Mouse (Mus musculus) ES-Bruce4 (cell line): Measurements from ENCODE around the gene Neurl1a. TPM values are rescaled to one million over a fixed set of nuclear protein-coding genes. Genes with fewer than 3 reads are reported as not detected.

Source experiments
- H3K27ac ChIP-seq: 2 replicates; pipeline ENCODE4 v1.5.1; 2012; ENCODE audit warnings: low read length, inconsistent platforms; ENCODE audit not compliant: insufficient read depth
- H3K27me3 ChIP-seq: 2 replicates; pipeline ENCODE4 v1.6.1; 2012; ENCODE audit warnings: mild to moderate bottlenecking, low read length, inconsistent platforms; ENCODE audit not compliant: control insufficient read depth, poor library complexity, insufficient read depth, severe bottlenecking
- H3K36me3 ChIP-seq: 2 replicates; pipeline ENCODE4 v1.6.1; 2012; ENCODE audit warnings: inconsistent platforms, mild to moderate bottlenecking, low read length, moderate library complexity; ENCODE audit not compliant: control insufficient read depth, poor library complexity, insufficient read depth, severe bottlenecking
- H3K4me1 ChIP-seq: one replicate; pipeline ENCODE4 v1.8.1; 2011; ENCODE audit warnings: low read length; ENCODE audit not compliant: control insufficient read depth, insufficient read depth
- H3K4me3 ChIP-seq: 2 replicates; pipeline ENCODE4 v1.5.1; 2011; ENCODE audit warnings: low read depth, mild to moderate bottlenecking, low read length
- H3K9ac ChIP-seq: 2 replicates; pipeline ENCODE4 v1.6.1; 2012; ENCODE audit warnings: low read depth, mild to moderate bottlenecking, inconsistent platforms; ENCODE audit not compliant: poor library complexity, severe bottlenecking
- H3K9me3 ChIP-seq: replicated peaks from 2 replicates; pipeline ENCODE4 v1.6.1; 2012; ENCODE audit warnings: mild to moderate bottlenecking, low read length, inconsistent platforms; ENCODE audit not compliant: control insufficient read depth, poor library complexity, insufficient read depth, severe bottlenecking
- CTCF ChIP-seq: IDR thresholded peaks from one replicate; pipeline ENCODE4 v1.8.1; 2011; ENCODE audit warnings: low read depth, low read length
- EP300 ChIP-seq: IDR thresholded peaks from 2 replicates; pipeline ENCODE4 v1.6.1; 2011; ENCODE audit warnings: low read depth, low read length; ENCODE audit not compliant: insufficient read depth
- POLR2A ChIP-seq: IDR thresholded peaks from one replicate; pipeline ENCODE4 v1.8.1; 2011; ENCODE audit warnings: low read length; ENCODE audit not compliant: insufficient read depth
- polyA plus RNA-seq: library from polyadenylated mRNA; stranded (reverse); fragments of >200 nt; gene quantifications from 2 replicates; pipeline ENCODE4 v1.2.4, GENCODE M21; 2011; ENCODE audit warnings: low read depth; ENCODE audit not compliant: missing spikeins, insufficient read depth, insufficient read length

The Neurl1a gene
- polyA plus RNA-seq, 1 experiment: 8.1 TPM

DNA sequence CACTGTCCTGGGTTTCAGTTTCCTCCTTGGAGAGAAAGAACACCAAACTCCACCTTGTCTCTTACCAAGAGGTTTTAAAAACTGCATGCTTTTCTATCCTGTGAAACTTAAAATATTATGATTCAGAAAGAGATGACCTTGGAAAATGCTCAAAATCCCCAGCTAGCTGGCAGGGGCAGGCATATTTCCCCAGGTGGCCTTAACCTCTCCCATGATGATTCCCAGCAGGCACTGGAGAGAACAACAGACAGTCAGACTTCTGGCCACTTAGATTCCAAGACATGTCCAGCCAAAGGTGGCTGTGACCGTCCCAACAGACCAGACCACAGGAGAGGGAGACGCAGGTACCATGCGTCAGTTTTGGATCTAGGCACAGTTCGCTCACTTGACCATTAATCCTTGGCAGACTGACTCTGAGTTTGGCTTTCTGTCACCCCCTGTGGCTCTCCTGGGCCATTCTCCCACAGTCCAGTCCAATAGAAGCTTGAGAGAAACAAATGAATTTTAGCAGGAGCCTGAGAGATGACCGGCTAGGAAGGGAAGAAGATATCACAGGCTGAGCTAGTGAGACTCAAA is 125.6 kb downstream of the Neurl1a start:
- H3K27ac ChIP-seq: no peak overlapping the region
- TF ChIP-seq EP300 (no peak), CTCF (no peak), POLR2A (no peak)
- H3K9ac ChIP-seq: no peak overlapping the region
- no peaks in the 10 kb centered on the region for H3K9me3 ChIP-seq
- H3K4me1 ChIP-seq: no peaks in the 10 kb centered on the region
- H3K36me3 ChIP-seq: no peaks in the 10 kb centered on the region
- no peaks in the 10 kb centered on the region for H3K27me3 ChIP-seq
- H3K4me3 ChIP-seq: no peak overlapping the region

DNA sequence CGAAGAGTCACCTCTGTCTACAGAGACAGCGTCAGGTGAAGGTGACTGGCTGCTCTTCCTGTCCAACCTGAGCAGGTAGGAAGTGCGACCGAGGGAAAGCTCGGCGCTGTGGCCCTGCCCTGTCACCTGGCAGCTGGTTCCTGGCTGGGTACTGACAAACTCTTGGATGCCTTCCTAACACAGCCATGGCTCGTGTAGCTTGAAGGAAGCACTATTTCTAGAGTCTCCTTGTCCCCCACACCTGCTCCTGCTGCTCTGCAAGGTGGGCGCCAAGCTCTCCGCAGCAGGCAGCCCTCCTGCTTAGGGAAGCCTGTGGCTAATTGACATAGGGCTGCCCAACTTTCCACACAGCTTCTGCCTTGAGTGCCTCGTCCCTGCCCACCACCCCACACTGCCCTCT is 126.8 kb downstream of the Neurl1a start:
- Histone ChIP-seq H3K9me3 (no peaks in the 10 kb centered on the region), H3K36me3 (no peaks in the 10 kb centered on the region), H3K4me3 (no peak overlapping the region), H3K27ac (no peak overlapping the region), H3K4me1 (no peaks in the 10 kb centered on the region), H3K9ac (no peak overlapping the region), H3K27me3 (no peaks in the 10 kb centered on the region)
- TF ChIP-seq CTCF: no peak
- no peak for TF ChIP-seq EP300
- TF ChIP-seq POLR2A: no peak

DNA sequence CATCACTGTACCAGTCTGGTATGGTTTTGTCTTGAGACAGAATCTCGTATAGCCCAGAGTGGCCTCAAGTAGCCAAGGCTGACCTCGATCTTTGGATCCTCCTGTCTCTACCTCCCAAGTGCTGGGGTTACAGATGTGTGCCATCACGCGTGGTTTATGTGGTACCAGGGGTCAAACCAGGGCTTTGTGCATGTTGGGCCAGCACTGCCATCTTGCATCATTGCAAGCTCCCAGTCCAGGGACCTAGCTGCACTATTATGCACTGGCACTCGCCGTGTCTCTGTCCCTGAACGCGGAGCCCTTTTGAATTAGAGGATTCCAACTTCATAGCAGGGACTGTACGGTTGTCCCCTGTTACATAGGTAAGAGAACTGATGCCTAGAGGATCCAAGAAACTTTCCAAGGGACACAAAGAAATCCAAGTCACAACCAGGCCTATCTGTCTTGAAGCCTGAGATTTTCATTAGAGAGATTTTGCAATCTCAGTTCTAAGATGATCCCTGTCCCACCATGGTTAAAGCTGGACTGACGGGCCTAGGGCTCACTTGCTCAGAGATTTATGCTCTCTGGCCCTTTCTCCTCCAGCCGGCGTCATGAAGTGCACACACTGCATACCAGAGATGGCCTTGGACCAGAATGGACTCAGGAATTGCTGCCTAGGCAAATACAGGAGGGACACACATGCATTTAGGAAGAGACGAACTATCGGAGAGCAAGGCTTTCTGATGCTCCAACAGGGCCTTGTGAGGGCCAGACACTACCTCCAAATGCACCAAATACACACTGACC is 127.7 kb downstream of the Neurl1a start:
- H3K36me3 ChIP-seq: no peaks in the 10 kb centered on the region

DNA sequence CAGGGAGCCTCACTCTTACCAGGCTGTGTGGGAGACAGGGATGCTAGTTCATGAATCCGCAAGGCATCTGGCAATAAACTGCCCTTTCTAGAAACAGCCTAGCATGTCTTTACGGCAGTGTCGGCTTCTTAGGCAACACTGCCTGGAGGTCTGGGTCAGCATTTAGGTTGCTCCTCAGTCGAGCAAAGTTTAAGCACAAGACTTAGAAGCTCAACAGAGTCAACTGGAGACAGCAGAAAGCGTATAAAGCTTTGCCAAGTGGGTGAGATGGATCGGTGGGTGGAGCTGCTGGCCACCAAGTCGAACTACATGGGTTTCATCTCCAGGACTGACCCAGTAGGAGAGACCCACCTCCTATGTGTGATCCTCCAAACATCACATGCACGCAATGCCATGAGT is 128.3 kb downstream of the Neurl1a start:
- TF ChIP-seq EP300 (no peak), POLR2A (no peak), CTCF (no peak)
- no peaks in the 10 kb centered on the region for H3K4me1 ChIP-seq
- no peak overlapping the region for H3K27ac ChIP-seq
- H3K9me3 ChIP-seq: no peaks in the 10 kb centered on the region
- no peak overlapping the region for H3K4me3 ChIP-seq
- no peaks in the 10 kb centered on the region for H3K36me3 ChIP-seq
- H3K27me3 ChIP-seq: no peaks in the 10 kb centered on the region
- no peak overlapping the region for H3K9ac ChIP-seq

More for the DNA sequence above, 127.7 kb downstream of the Neurl1a start:
- no peaks in the 10 kb centered on the region for H3K27me3 ChIP-seq
- H3K4me3 ChIP-seq: no peak overlapping the region
- no peak for TF ChIP-seq EP300
- TF ChIP-seq POLR2A: no peak
- TF ChIP-seq CTCF: no peak
- H3K27ac ChIP-seq: no peak overlapping the region
- no peak overlapping the region for H3K9ac ChIP-seq
- H3K4me1 ChIP-seq: no peaks in the 10 kb centered on the region
- H3K9me3 ChIP-seq: no peaks in the 10 kb centered on the region

Other genes with a start within 250 kb of the Neurl1a start
- gene Ina, start 164.1 kb upstream of the Neurl1a start, polyA plus RNA-seq: 21.2 and 21.9 TPM in 2 replicates
- 62.4 and 76.9 TPM in 2 replicates for gene Nt5c2, start 163.7 kb upstream of the Neurl1a start, polyA plus RNA-seq
- gene Pcgf6, start 127.9 kb upstream of the Neurl1a start, polyA plus RNA-seq: 70.7 and 73.2 TPM in 2 replicates
- gene Taf5, start 111.1 kb upstream of the Neurl1a start, polyA plus RNA-seq: 19.4 and 21.8 TPM in 2 replicates
- gene Usmg5, start 88.2 kb upstream of the Neurl1a start, polyA plus RNA-seq: 552 and 561 TPM in 2 replicates
- 41.5 and 42.4 TPM in 2 replicates for gene Pdcd11, start 88.1 kb upstream of the Neurl1a start, polyA plus RNA-seq
- 0.90 and 0.99 TPM in 2 replicates for gene Calhm2, start 40.5 kb upstream of the Neurl1a start, polyA plus RNA-seq
- not detected in 2 replicates for gene Calhm1, start 34.6 kb upstream of the Neurl1a start, polyA plus RNA-seq
- not detected in 2 replicates for gene Calhm3, start 21.1 kb upstream of the Neurl1a start, polyA plus RNA-seq